ENCODE assay signal across 11 mouse cellular contexts in the genomic region with DNA sequence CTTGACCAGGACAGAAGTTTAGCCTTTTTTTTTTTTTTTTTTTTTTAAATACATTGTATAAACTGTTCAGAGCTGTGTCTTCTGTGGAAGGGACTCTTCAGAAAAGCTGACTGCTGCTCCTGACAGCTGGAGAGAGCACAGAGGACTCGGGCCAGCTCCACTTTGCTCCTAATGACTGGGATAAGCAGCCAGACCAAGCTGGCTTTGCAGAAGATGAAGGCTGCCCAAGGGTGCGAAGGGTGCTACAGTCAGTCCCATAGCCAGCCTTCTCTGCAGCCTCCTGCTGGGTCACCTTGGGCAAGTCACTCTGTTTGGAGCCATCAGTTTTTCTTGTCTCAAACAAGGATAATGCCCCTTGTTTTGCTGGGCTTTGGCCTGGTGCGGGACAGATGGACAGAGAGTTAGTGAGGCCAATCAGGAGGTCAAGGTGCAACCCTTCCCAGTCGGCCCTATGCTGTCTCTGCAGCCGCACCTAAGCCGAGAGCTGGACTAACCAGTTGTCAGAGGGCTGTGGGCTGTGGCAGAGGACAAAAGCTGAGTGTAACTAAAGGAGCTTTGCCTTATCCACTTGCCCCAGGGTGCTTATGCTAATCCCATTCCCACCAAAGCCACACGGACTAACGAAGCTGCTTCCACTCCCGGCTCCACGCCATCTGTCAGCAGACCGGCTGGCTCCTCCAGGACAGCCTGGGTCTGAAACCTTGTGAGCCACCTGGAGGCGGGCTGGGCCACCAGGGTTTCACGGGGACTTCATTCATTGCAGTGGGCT. TPM values are rescaled to one million over a fixed set of nuclear protein-coding genes. Genes with fewer than 3 reads are reported as not detected.
DNase-seq lines count a peak whose midpoint lies in the region; ATAC-seq lines count a peak whose summit lies in the region.
"Had no signal": no experiment of that assay in that cellular context is flagged by ENCODE, and none has a peak within 500 bp of the region (broad histone marks: within the 10 kb centered on the region; RNA-seq: fewer than 3 reads in every experiment).

No protein-coding gene starts in this region.

- WGBS in hindbrain, embryonic 14.5 days: 18% methylated on average over 13 of the region's 13 CpGs
- WGBS in neural tube, embryonic 11.5 days: 26% methylated on average over 13 of the region's 13 CpGs

- no peaks in the 10 kb centered on the region for H3K36me3 ChIP-seq in hindbrain, embryonic 14.5 days (replicated peaks; ENCODE audit: control insufficient read depth, insufficient read depth)
- no peaks in the 10 kb centered on the region for H3K36me3 ChIP-seq in neural tube, embryonic 11.5 days (ENCODE audit: control insufficient read depth, insufficient read depth, low read length)

- H3K9ac ChIP-seq in hindbrain, embryonic 14.5 days: no peak overlapping the region
- H3K9ac ChIP-seq in neural tube, embryonic 11.5 days (ENCODE audit: low read length): 0 out of 2 replicates have a peak overlapping the region, but pooled peaks have one; percentile 1

- peak; percentile 72 for DNase-seq in cerebellum, postnatal 14 days
- DNase-seq in hindbrain, embryonic 14.5 days (ENCODE audit: low spot score): no peak
- DNase-seq in neural tube, embryonic 11.5 days (ENCODE audit: low spot score): peak; percentile 58
- no peak for DNase-seq in spleen, adult 18-20 months
- no peak for DNase-seq in Muller cell, postnatal 12 days (ENCODE audit: inconsistent ontology term)
- DNase-seq in adrenal gland, postnatal 36 days: no peak
- DNase-seq: adrenal gland, adult 2 months; gastrocnemius, postnatal 36 days had no signal

- no peak overlapping the region for H3K4me3 ChIP-seq in hindbrain, embryonic 14.5 days (replicated peaks; ENCODE audit: low read length)
- no peak overlapping the region for H3K4me3 ChIP-seq in neural tube, embryonic 11.5 days (ENCODE audit: low read depth, low read length)
- H3K4me3 ChIP-seq: myocyte had no signal

- no peak overlapping the region for H3K4me2 ChIP-seq in hindbrain, embryonic 14.5 days (replicated peaks)
- no peak overlapping the region for H3K4me2 ChIP-seq in neural tube, embryonic 11.5 days (ENCODE audit: low read depth)

- H3K4me1 ChIP-seq in hindbrain, embryonic 14.5 days (replicated peaks; ENCODE audit: control insufficient read depth, insufficient read depth, low read length): peaks cover 15% of the 10 kb centered on the region
- peaks cover 26% of the 10 kb centered on the region for H3K4me1 ChIP-seq in neural tube, embryonic 11.5 days (ENCODE audit: control insufficient read depth, insufficient read depth, low read length)

- H3K9me3 ChIP-seq in hindbrain, embryonic 14.5 days (ENCODE audit: control insufficient read depth, low read length): no peaks in the 10 kb centered on the region
- H3K9me3 ChIP-seq in neural tube, embryonic 11.5 days (ENCODE audit: control insufficient read depth, low read length): no peaks in the 10 kb centered on the region

- H3K27ac ChIP-seq in hindbrain, embryonic 14.5 days: no peak overlapping the region
- H3K27ac ChIP-seq in neural tube, embryonic 11.5 days (ENCODE audit: low read depth, low read length): peak overlapping the region; percentile 67

- H3K27me3 ChIP-seq in hindbrain, embryonic 14.5 days (ENCODE audit: control insufficient read depth, insufficient read depth, low read length): no peaks in the 10 kb centered on the region
- no peaks in the 10 kb centered on the region for H3K27me3 ChIP-seq in neural tube, embryonic 11.5 days (ENCODE audit: control insufficient read depth, insufficient read depth, low read length)

- ATAC-seq in cerebellum, adult (ENCODE audit: insufficient number of reproducible peaks, low FRiP score, low TSS enrichment): 0 out of 2 replicates have a peak, but pooled peaks have one; percentile 46
- ATAC-seq in hindbrain, embryonic 14.5 days (ENCODE audit: low FRiP score): 0 out of 2 replicates have a peak, but pooled peaks have one; percentile 39
- ATAC-seq in neural tube, embryonic 11.5 days (ENCODE audit: insufficient read depth, low FRiP score, low TSS enrichment): peak; percentile 33; the same call in 1 of the 2 replicates

RNA-seq across cellular contexts. Expression of a gene that starts 31.4 kb away (rescaled TPM):
- polyA plus RNA-seq in hindbrain, embryonic 14.5 days (2014; fragmentation: Nextera tagmentation; extraction: Ambion mirVana): not detected in 2 replicates
- 0.24 and 0.64 TPM in 2 replicates for polyA plus RNA-seq in neural tube, embryonic 11.5 days (2014; fragmentation: Nextera tagmentation; extraction: Ambion mirVana)
- total RNA-seq in adrenal gland, postnatal 36 days (2021): not detected
- total RNA-seq: adrenal gland, adult 2 months; gastrocnemius, postnatal 36 days; left cerebral cortex, adult 8-10 months had no signal
- polyA plus RNA-seq: myocyte had no signal

RNA-seq across cellular contexts. Expression of a gene that starts 50.1 kb away (rescaled TPM):
- polyA plus RNA-seq in hindbrain, embryonic 14.5 days (2014; fragmentation: Nextera tagmentation; extraction: Ambion mirVana): 391 and 398 TPM in 2 replicates
- polyA plus RNA-seq in neural tube, embryonic 11.5 days (2014; fragmentation: Nextera tagmentation; extraction: Ambion mirVana): 316 and 334 TPM in 2 replicates
- 100 to 1,000 TPM; 345 to 431 TPM for total RNA-seq in adrenal gland, postnatal 36 days (2021)

RNA-seq across cellular contexts. Expression of a gene that starts 50.8 kb away (rescaled TPM):
- polyA plus RNA-seq in hindbrain, embryonic 14.5 days (2014; fragmentation: Nextera tagmentation; extraction: Ambion mirVana): 22.7 and 22.9 TPM in 2 replicates
- 24.8 and 29.1 TPM in 2 replicates for polyA plus RNA-seq in neural tube, embryonic 11.5 days (2014; fragmentation: Nextera tagmentation; extraction: Ambion mirVana)
- 10 to 100 TPM; 20.2 to 27.3 TPM for total RNA-seq in adrenal gland, postnatal 36 days (2021)

Comparison
In these comparisons a context has a peak if more than half of its experiments do, and no peak if none do; other contexts are left out.
1. DNase-seq: peak in cerebellum, postnatal 14 days (2 of 2) and neural tube, embryonic 11.5 days (single experiment); none in hindbrain, embryonic 14.5 days (single experiment), spleen, adult 18-20 months (0 of 2), Muller cell, postnatal 12 days (single experiment) and adrenal gland, postnatal 36 days (0 of 2).
2. Peak in every context shown above with its lines, with median percentiles within 50 percentile points of each other: ATAC-seq.